Mouse (Mus musculus) thymus, postnatal 25 days (tissue): ENCODE data around the gene Ift122.

Source experiments
- DNase-seq: peaks from one replicate; pipeline ENCODE4 v3.0.0; 2022

The Ift122 gene

DNA sequence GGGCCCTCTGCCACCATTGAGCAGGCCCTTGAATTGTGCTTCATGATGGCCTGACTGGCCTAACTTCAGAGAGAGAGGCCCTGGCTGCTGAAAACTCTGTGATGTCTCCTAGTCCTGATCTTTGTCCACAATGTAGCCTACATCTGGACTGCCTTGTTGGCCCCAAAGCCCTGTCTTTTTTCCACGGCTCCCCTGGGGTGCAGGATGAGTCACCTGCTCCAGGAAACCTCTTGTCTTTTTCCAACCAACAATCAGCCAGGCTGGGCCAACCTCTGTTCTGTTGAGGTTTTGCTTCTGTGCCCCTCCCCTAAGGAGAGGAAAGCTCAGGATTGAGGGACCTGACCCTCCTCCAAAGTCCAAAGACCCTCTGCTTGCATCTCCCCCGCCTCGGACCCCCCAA is 108.5 kb downstream of the Ift122 start:
- no peak for DNase-seq

DNA sequence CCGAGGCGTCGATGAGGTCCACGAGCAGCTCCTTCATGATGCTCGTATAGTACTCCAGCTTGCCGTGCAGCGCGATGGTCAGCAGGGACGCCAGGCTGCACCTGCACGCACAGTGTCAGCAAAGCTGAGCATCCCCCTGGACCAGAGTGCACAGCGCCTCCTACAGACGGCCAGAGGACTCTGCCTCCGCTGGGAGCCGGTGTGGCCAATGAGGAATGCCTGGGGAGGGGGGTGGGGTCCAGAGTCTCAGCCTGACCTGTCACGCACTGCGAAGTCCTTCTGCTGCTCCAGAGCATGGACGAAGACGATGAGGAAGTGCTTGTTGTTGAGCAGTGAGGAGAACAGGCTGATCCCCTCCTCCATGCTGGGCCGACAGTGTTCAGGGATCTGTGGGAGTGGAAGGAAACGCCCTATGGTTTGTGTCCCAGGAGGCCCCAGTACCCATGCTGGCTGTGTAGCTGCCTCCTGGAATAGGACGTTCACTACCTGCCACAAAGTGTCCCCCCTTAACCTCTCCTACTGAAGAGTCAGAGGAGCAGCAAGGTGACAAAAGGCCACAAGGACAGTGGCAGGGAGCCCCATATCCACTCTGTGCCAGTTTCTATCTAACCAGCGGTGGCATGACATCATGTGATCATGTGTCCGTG is 109.3 kb downstream of the Ift122 start:
- no peak for DNase-seq

DNA sequence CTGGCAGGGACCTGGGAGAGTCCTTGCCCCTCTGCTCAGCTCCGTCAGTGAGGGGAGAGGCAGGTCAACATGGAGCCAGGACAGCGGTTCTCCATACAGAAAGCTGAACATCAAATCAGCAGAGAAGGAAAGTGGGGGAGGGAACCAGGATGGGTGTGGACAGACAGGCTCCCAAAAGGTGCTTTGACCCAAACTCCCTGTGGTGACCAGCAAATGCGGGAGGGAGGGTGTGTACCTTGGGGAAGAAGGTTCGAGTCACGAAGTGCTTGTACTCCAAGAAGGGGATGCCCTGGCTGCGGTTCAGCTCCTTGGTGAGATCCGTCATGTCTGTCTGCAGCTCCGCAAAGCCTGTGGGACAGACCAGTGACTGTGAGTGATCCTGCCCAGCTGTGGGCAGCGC is 110.4 kb downstream of the Ift122 start:
- DNase-seq: no peak

DNA sequence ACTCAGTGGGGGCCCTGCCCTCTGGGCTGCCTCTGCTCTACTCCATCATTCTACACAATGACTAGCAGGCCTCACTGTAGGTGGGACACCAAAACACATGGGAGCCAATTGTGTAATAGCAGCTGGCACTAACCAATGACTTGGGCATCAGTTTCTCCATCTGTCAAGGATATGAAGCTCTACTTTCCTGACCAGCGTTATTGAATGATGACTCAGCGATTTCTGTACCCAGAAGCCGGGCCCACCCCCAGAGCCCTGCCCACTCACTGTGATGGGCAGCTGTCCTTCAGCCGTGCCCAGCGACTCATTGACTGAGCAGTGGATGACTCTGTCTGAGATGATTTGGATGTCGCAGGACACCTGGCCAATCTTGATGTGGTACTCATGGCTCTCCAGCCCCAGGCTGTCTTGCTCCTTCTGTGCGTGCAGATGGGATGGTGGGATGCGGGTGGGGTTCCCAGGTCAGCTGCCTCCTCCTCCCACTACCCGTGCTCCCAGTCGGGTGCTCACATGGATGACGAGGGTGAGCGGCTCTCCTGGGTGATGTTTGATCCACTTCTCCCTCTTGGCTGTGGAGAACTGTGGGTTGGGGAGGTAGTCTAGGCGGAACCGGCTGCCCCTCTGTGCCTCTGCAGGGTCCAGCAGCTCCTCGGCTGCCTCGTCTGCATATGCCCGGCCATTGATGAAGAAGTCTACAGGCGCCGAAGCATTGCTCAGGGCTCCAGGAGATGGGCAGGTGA is 113.1 kb downstream of the Ift122 start:
- DNase-seq: no peak

DNA sequence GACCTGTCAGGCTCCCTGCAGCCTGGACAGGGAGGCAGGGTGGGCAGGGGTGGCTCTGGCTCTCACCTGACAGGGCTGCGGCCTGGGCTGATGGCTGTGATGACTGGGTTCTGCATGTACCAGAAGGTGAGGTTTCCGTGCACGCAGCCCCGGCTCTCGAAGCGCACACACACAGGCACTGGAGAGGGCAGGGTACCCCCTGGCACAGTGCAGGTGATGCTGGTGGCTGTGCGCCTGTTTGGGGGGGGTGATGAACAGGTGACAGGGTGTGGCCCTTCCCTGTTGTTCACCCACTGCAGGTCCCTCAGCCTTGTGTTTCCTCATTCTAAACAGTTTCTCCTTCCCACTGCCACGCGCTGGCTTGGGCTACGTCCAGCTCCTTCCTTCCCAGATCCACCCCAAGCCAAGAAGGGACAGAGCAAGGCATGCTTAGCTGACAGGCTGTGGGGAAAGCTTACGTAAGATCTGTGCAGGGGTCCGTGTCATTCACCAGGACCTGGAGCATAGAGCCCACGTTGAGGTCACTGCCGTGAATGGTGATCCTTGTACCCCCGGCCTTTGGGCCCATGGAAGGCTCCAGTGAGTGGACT is 114.1 kb downstream of the Ift122 start:
- DNase-seq: no peak

DNA sequence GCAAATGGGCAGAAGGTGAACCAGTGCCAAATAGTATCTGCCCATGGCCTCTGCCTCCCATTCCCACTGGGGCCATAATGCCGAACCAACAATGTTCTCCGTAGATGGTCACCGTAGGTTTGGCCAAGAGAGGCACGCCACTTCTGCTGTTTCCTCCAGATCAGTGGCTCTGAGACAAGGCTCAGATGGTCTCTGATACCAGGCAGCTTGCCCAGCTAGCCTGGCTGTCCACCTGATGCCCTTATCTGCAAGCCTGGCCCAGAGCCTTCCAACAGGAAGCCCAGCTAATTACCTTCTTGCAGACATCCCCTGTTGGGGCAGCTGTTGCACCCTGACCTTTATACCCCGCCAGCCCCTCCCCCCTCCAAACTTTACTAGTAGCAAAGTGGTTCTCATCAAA is 114.8 kb downstream of the Ift122 start:
- no peak for DNase-seq

DNA sequence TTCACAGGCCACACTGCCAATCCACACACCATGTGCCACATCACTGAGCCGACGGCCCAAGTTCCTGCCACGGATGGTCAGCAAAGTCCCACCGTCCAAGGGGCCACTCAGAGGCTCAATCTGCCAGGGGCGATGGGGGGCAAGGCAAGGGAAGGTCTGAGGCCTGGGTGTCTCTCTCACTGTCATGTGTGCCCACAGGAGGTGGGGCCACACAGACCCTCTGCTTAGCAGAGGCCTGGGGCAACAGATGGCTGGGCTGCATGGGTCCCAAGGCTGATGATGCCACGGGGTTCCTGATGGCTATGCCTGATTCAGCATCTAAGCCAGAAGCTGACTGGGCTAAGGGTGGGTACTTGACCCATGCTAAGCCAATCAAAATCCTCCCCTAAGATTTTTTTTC is 115.4 kb downstream of the Ift122 start:
- DNase-seq: no peak

DNA sequence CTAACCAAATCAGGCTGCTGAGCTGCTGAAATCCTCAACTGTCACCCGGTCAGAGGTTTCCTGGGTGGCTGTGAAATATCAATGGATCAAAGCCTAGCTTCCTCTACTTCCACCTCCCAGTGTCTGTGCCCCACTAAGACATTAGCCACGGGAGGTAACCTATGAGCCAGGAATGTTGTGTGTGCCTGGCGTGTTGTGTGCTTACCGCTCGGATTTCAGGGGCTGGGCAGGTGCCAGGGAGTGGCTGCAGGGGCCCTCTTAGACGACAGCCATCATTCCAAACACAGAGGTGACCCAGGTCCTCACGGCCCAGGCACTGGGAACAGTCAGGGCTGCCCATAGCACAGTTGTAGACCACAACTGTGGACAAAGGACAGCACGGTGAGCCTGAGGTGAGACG is 115.8 kb downstream of the Ift122 start:
- no peak for DNase-seq

DNA sequence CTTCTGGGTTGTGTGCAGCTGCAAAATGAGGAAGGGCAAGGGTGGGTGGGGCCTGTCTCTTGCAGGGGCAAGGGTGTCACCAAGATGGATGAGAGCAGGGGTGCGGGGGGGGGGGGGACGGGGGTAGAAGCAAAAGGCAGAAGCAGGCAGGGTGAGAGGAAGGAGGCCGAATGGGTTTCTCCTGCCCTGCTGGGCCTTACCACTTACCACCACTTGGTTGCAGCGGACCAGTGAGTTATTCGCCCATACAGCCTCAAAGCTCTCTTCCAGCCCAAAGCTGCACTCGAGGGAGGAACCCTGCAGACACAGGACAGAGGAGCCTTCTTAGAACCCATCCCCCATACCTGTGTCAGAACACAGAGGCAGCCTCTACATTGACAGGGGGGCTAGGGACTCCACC is 116.7 kb downstream of the Ift122 start:
- DNase-seq: peak; percentile 58

DNA sequence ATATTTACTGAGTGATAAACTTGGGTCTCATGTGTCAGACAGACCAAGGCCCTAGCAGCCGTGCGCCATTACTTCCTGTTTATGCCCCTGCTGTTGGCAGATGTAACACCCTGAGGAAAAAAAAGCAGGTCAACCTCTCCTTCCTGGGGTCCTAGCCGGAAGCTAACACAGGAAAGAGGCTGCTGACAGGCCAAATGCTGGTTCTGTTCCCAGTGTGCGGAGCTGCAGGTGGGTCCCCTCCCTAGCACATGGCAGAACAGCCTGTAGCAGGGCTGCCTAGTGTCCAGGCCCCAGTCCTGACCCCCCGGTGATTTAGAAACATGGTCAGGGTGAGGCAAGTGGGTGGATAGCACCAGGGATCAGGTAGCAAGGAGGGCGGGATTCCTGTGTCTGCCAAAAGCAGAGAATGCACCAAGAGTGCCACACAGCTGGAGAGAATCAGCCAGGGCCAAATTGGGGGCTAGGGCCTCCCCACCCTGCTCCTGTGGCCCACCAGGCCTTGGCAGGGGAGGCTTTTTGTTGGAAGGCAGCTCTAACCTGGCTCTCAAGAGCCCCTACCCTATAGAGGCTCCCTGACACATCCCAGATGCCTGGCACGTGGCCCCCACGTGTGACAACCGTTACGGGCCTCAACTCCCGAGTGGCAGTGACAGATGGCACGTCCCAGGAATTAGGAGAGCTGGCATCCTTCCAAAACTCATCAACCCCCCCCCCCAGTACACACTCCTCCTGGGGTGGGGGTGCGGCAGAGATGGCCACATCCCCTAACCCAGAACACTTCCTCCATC is 118.2 kb downstream of the Ift122 start:
- DNase-seq: peak; percentile 74

DNA sequence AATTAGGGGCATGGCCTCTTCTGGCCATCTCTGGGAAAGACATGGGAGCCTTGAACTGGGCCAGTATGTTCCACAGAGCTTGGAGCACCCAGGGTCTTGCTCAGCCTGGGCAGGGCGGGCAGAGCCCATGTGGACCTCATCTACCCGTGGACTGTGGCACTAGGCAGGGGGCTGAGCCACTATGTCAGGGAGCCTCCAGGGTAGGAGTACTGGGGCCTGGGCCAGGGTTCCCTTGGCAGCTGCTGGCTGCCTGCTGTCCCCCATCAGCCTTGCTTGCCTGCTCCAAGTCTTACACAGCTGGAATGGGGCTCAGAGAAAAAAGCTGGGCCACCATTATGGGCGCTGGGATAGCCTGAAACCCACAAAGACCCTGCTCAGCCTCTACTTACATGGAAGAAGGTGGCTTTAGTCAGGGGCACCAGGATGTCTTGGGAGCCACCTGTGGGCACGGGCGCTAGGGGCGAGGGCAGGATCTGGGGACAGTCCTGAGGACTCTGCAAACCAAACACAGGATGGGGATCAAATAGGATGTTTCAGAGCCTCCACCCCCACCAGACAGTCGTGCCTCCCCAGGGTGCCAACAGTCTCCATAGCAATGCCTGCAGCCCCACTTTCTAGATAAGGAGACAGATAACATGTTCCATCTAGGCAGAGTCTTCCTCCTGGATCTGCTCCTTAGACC is 119.0 kb downstream of the Ift122 start:
- DNase-seq: peak; percentile 32

DNA sequence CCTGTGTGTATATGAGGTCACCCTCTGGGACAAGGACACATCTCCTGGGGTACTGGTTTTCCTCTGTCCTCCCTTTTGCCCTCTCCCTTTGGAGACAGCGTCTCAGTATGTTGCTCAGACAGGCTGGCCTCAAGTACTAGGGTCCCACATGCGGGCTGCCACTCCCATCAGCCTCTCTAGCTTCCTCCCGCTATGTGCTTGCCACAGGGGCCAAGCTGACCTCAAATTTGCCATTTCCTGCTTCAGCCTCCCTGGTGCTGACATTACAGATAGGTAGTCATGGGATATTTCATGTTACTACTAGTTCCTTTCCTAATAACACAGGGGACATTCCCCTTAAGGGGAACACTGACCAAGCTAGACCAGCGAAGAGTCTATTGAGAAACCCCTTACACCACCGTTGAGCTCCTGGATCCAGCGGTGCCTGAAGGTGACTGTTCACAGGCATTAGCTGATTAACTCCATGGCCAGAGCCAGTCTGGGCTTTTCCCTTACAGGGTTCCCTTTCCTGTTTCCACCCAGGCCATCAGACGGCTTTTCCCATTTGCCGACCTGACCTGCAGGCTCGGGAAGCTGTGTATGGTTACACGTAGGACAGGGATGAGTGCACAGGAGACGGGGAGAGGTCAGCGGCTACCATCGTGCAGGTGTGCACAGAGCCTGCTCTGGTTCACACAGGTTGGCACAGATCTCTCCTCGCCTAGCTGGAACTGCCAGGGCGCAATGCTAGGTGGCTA is 120.0 kb downstream of the Ift122 start:
- DNase-seq: no peak

DNA sequence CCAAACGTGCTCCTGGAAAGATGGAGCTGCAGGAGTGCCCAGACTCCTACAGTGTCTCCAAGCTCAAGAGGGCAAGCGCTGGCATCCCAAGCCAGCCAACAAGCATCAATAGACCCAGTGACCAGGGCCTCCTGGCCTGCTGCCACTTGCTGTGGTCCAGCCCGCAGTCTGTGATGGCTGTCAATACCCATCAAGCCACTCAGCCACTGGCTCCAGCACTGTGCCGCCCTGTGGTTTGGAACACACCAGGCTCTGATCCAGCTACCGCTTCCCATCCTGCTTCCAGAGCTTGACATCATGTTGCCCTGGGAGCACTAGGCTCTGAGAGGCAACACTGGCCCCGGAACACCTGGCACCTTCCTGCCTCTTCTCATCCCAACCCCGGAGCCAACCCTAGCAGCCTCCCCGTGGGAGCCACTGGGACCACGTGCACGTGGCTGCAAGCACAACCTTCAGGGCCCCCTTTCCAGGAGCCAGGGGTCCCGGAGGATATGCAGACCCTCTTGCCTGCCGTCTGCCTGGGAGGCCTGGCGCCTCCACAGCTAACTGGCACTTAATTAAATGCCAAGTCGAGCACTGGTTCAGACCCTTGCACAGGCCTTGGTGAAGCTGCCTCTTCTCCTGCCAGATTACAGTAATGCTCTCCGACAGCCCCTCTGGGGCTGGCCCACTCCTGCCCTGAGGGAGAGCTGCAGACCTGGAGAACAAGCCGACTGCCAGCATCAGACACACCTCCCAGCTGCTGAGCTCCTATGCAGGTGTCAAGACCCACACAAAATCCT is 120.8 kb downstream of the Ift122 start:
- DNase-seq: no peak

DNA sequence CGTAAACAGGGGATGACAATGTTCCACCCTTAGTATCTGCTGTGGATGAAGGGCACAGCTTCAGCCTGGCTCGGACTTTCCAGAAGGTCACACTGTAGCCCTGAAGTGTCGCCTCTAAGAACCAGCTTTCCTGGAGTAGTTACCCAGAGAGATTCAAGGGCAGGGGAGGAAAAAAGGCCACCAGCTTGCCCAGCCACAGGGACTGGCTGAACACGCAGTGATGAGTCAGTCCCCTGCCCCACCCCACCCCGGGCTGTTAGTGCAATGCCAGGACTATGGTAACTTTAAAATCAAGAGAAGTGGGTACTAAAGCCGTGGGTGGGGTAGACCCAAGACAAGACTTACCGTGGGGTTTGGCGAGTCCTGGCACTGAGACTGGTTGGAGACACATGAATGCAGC is 122.3 kb downstream of the Ift122 start:
- no peak for DNase-seq
